Mouse (Mus musculus) midbrain, embryonic 15.5 days (tissue): ENCODE data around the gene Rgma. TPM values are rescaled to one million over a fixed set of nuclear protein-coding genes. Genes with fewer than 3 reads are reported as not detected.

ENCODE experiments used
- ATAC-seq: fragments of 200-750 bp; cut with Nextera tagmentation; replicated peaks from 2 replicates; pipeline ENCODE4 v1.8.0; 2017; ENCODE audit warnings: moderate TSS enrichment
- H3K27ac ChIP-seq: fragments of 300-500 bp; sonication (generic); 2 replicates; pipeline ENCODE4 v1.5.1; 2015; ENCODE audit warnings: mild to moderate bottlenecking, inconsistent platforms
- H3K27me3 ChIP-seq: fragments of 300-500 bp; sonication (generic); replicated peaks from 2 replicates; pipeline ENCODE4 v1.6.1; 2015; ENCODE audit warnings: inconsistent platforms
- H3K36me3 ChIP-seq: fragments of 300-500 bp; sonication (generic); replicated peaks from 2 replicates; pipeline ENCODE4 v1.6.1; 2015; ENCODE audit warnings: inconsistent platforms
- H3K4me1 ChIP-seq: fragments of 300-500 bp; sonication (generic); 2 replicates; pipeline ENCODE4 v1.6.1; 2015; ENCODE audit warnings: inconsistent platforms
- H3K4me2 ChIP-seq: fragments of 300-500 bp; sonication (generic); 2 replicates; pipeline ENCODE4 v1.6.1; 2015; ENCODE audit warnings: inconsistent platforms, mild to moderate bottlenecking, moderate library complexity
- H3K4me3 ChIP-seq: fragments of 300-500 bp; sonication (generic); 2 replicates; pipeline ENCODE4 v1.5.1; 2015; ENCODE audit warnings: mild to moderate bottlenecking, inconsistent platforms
- H3K9ac ChIP-seq: fragments of 300-500 bp; sonication (generic); 2 replicates; pipeline ENCODE4 v1.6.1; 2015; ENCODE audit warnings: mild to moderate bottlenecking, inconsistent platforms
- H3K9me3 ChIP-seq: fragments of 300-500 bp; sonication (generic); 2 replicates; pipeline ENCODE4 v1.6.1; 2016; ENCODE audit warnings: inconsistent platforms
- WGBS: fragments of 180-500 bp; shearing (Covaris S2); methylation state at CpG from one replicate; pipeline ENCODE4 v1.1.7; 2015; ENCODE audit warnings: mixed read lengths; 5-methylcytosine and 5-hydroxymethylcytosine counted together
- polyA plus RNA-seq: library from polyadenylated mRNA; unstranded; fragments of >200 nt; fragmentation: Nextera tagmentation; extraction: Ambion mirVana; gene quantifications from 2 replicates; pipeline ENCODE4 v1.2.1, GENCODE M21; 2015

Rgma gene
- polyA plus RNA-seq, 1 experiment from 2014 or later = 46.6 TPM

DNA sequence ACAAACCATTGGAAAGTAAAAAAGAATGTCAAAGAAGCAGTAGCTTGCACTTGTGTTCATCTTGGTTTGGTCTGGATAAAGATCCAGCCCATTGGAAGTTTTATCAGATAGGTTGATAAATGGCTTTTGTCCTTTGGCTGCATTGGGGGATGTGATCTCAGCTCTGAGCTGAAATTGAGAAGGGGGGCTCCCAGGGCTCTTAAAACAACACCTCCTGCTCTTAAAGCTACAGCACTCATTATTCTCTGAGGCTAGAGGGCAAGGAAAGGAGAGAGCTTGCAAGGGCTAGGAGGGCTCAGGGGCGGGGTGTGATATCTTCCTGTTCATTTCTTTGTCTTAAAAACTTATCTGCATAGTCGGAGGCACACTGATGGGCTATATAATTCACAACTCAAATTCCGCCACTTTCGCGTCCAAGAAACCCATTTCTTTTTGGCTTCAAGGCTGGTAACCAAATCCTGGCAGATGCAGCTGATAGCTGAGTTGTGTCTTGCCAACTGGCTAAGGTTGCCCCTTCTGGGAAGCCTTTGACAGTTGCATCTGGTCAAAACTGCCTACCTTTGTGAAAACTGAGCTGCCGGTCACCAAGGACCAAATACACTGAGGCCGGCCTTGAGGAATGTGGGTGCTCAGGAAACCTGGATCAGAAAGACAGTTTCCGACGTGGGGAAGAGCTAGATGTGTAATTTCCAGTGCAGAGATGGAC lies 18.2 kb downstream of the Rgma start:
- Histone ChIP-seq H3K9ac (peak overlapping the region; percentile 28), H3K9me3 (no peaks in the 10 kb centered on the region), H3K4me3 (peak overlapping the region; percentile 62), H3K4me2 (peak overlapping the region; percentile 86), H3K27ac (peak overlapping the region; percentile 81), H3K27me3 (no peaks in the 10 kb centered on the region), H3K36me3 (no peaks in the 10 kb centered on the region), H3K4me1 (peaks cover 63% of the 10 kb centered on the region)
- ATAC-seq = no peak
- 30% methylated on average over 9 of the region's 9 CpGs for WGBS

DNA sequence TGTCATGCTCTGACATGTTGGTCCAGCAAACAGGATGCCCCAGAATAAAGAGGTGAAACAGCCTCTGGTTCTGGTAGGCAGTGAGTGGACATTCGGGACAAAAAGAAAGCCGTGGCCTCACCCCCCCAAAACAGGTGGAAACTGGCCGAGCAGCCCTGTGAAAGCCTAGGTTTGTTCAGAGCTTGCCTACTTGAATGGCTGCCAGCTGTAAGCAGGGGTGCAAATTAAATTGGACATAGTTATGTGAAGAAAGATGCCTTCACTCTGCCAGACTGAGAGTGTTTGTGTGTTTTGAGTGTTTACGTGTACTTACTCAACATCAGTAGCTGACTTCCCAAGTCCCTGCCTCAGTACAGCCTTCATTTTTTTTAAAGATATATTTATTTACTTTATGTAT lies 18.7 kb downstream of the Rgma start:
- no peak for ATAC-seq
- no peaks in the 10 kb centered on the region for H3K9me3 ChIP-seq
- no peaks in the 10 kb centered on the region for H3K27me3 ChIP-seq
- 29% methylated on average over 4 of the region's 4 CpGs for WGBS
- peak overlapping the region; percentile 86 for H3K4me2 ChIP-seq
- H3K9ac ChIP-seq = peak overlapping the region; percentile 28
- peak overlapping the region; percentile 62 for H3K4me3 ChIP-seq
- no peaks in the 10 kb centered on the region for H3K36me3 ChIP-seq
- H3K27ac ChIP-seq = peak overlapping the region; percentile 81
- peaks cover 68% of the 10 kb centered on the region for H3K4me1 ChIP-seq

DNA sequence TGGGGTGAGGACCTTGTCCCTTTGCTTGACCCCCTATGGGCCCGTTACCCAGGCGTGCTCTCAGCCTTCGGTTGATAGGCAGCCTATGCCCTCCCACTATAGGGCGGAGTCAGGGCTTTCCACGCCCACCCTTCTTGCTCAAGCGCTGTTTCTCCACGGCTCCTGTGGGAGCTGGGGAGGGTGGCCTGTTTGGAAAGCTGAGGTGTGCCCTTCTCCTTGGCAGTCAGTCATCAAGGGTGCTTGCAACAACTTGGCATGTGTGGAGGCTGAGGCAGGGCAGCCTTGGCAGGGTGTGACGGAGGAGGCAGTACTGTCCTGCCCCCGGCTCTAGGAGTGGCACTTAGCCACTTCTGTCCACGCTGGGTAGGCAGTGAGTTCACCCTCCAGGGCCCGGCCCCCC lies 23.0 kb downstream of the Rgma start:
- no peaks in the 10 kb centered on the region for H3K27me3 ChIP-seq
- H3K4me3 ChIP-seq = peak overlapping the region; percentile 27; the same call in 1 of the 2 replicates
- WGBS = 10% methylated on average over 11 of the region's 11 CpGs
- peak overlapping the region; percentile 55 for H3K4me2 ChIP-seq
- peaks cover 58% of the 10 kb centered on the region for H3K4me1 ChIP-seq
- peak; percentile 48 for ATAC-seq
- H3K9me3 ChIP-seq = no peaks in the 10 kb centered on the region
- peak overlapping the region; percentile 78 for H3K27ac ChIP-seq
- no peaks in the 10 kb centered on the region for H3K36me3 ChIP-seq
- H3K9ac ChIP-seq = 0 out of 2 replicates have a peak overlapping the region, but pooled peaks have one; percentile 30

DNA sequence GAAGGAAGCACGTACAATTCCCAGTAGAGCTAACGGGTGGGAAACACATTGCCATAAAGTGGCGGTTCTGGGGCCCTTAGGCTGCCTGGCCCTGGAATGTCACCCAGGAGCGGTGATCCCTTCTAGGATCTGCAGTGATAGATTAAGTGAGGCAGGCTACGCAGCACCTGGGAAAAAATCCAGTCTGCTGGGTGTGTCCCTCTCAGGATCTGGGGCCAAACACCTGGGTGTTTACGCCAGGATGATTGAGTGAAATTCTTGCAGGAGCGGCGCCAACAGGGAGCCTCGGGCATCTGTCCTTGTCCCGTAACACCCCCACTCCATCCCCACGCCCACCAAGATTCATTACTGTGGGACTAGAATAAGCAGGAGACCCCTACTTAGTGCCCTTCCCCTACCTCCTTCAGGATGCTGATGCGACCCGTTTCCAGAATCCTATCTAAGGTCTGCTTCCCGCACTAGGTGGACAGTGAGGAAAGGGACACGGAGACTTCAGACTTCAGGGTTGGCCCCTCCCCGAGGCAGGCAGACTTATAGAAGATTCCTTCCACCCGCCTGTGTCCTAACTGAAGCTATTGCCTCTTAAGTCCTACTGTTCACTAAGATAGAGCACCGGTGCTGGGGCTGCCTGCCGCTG lies 23.6 kb downstream of the Rgma start:
- WGBS = 9% methylated on average over 19 of the region's 19 CpGs
- no peaks in the 10 kb centered on the region for H3K27me3 ChIP-seq
- H3K4me1 ChIP-seq = peaks cover 55% of the 10 kb centered on the region
- peak overlapping the region; percentile 27 for H3K4me3 ChIP-seq
- peak overlapping the region; percentile 30; the same call in 1 of the 2 replicates for H3K9ac ChIP-seq
- H3K9me3 ChIP-seq = no peaks in the 10 kb centered on the region
- peak overlapping the region; percentile 78 for H3K27ac ChIP-seq
- ATAC-seq = no peak
- H3K4me2 ChIP-seq = peak overlapping the region; percentile 55
- no peaks in the 10 kb centered on the region for H3K36me3 ChIP-seq

DNA sequence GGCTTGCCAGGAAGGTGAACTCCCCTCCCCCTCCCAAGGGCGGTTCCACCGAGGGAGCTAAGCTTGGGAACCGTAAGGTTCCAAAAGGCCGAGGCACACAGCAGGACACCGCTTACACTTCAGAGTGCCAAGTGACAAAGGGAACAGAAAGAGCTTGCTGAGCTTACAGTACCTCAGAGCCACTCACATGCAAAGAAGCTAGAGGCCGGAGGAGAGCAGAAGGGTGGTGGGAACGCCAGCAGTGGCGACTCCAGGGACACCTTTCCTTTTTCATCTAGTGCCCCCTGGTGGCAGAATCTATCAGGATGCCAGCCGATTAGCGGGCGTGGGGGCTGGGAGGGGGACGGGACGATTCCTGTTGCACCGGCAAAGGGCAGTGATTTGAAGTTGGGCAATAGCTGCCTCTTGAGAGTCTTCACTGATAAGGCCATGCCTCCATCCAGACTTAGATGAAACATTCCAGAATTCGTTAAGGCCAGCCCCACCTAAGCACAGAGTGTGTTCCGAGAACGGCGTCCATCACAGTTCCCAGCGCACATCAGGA lies 24.3 kb downstream of the Rgma start:
- no peaks in the 10 kb centered on the region for H3K27me3 ChIP-seq
- 2% methylated on average over 19 of the region's 19 CpGs for WGBS
- peak overlapping the region; percentile 30; the same call in 1 of the 2 replicates for H3K9ac ChIP-seq
- peak; percentile 68 for ATAC-seq
- H3K4me3 ChIP-seq = peak overlapping the region; percentile 27
- no peaks in the 10 kb centered on the region for H3K36me3 ChIP-seq
- peak overlapping the region; percentile 55 for H3K4me2 ChIP-seq
- peak overlapping the region; percentile 78 for H3K27ac ChIP-seq
- no peaks in the 10 kb centered on the region for H3K9me3 ChIP-seq
- H3K4me1 ChIP-seq = peaks cover 54% of the 10 kb centered on the region

DNA sequence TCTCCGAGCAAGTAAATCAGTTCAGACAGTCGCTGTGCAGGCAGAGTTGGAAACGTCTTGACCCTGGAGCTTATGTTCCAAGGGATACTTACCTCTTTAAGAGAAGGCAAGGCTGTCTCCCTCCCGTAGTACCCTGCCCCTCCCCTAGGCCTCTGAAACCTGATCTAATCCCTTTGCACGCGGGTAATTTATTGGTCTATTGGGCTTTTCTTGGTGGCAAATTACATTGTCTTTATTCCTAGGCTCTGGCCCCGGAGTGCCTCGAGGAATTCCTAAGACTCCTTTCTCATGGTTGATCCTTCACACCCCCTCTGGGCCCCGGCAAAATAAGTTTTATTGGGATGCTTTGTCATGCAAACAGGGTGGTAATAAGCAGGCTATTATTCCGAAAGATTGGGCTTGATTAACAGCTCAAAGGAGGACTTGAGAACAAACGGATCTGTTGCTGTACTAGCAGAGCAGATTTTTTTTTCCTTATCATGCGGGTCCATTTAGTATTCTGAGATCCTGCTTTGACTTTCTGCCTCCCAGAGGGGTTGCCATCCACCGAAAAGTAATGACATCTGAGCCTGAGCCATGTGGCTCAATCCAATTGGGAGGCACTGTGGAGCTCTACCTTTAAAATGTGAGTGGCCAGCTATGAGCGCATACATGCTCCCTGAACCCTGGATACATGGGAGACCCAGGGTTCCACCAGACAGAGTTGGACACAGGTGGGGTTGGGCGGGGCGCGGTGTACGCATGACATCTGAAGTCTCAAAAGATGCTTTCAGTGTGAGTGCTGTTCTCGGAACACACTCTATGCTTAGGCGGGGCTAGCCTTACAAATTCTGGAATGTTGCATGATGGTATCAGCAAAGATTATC lies 25.0 kb downstream of the Rgma start:
- 9% methylated on average over 20 of the region's 20 CpGs for WGBS
- no peaks in the 10 kb centered on the region for H3K36me3 ChIP-seq
- H3K9ac ChIP-seq = peak overlapping the region; percentile 30; the same call in 1 of the 2 replicates
- H3K4me3 ChIP-seq = peak overlapping the region; percentile 27
- peak; percentile 59 for ATAC-seq
- H3K27ac ChIP-seq = peak overlapping the region; percentile 78
- H3K4me1 ChIP-seq = peaks cover 54% of the 10 kb centered on the region
- H3K27me3 ChIP-seq = no peaks in the 10 kb centered on the region
- H3K4me2 ChIP-seq = peak overlapping the region; percentile 55
- H3K9me3 ChIP-seq = no peaks in the 10 kb centered on the region

DNA sequence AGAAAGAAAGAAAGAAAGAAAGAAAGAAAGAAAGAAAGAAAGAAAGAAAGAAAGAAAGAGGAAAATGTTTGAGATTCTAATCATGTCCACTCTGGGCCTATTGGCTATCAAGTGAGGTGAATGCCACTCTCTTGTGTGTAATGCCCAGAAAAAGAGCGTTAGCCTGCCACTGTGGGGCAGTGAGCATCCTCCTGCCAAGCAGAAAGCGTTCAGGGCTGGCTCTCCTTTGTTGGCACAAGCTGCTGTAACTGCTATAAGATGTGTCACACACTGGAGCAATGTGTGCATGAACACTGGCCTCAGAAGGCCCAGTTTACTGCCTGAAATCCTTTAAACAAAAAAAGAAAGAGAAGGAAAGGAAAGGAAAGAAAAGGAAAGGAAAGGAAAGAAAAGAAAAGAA lies 26.8 kb downstream of the Rgma start:
- 20% methylated on average over 2 of the region's 2 CpGs for WGBS
- H3K27ac ChIP-seq = 0 out of 2 replicates have a peak overlapping the region, but pooled peaks have one; percentile 43
- H3K36me3 ChIP-seq = no peaks in the 10 kb centered on the region; the same call in 1 of the 2 replicates
- no peak for ATAC-seq
- H3K4me1 ChIP-seq = peaks cover 50% of the 10 kb centered on the region
- H3K27me3 ChIP-seq = no peaks in the 10 kb centered on the region
- no peak overlapping the region for H3K9ac ChIP-seq
- H3K4me3 ChIP-seq = no peak overlapping the region
- H3K4me2 ChIP-seq = no peak overlapping the region
- H3K9me3 ChIP-seq = no peaks in the 10 kb centered on the region

DNA sequence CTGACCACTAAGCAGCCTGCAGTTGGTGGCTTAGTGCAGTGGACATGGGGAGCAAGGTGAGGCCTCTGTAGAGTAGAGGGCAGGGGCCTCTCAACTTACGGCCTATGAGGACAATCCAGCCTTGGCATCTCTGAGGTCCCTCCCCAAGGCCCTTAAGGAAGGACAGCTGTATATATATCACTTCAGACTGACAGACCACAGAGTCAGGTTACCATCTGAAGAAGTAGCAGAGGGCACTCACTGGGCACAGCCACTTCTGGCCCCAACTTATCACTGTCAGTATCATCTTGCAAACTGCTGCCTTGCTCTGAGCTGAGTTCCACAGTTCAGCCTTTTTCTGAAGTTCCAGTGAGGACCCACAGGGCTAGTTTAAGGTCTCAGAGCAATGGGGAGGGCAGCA lies 27.4 kb downstream of the Rgma start:
- no peaks in the 10 kb centered on the region for H3K27me3 ChIP-seq
- H3K36me3 ChIP-seq = no peaks in the 10 kb centered on the region; the same call in 1 of the 2 replicates
- no peak for ATAC-seq
- H3K4me2 ChIP-seq = no peak overlapping the region
- no peak overlapping the region for H3K9ac ChIP-seq
- no peaks in the 10 kb centered on the region for H3K9me3 ChIP-seq
- 77% methylated on average over 1 of the region's 1 CpGs for WGBS
- H3K4me3 ChIP-seq = no peak overlapping the region
- peaks cover 44% of the 10 kb centered on the region for H3K4me1 ChIP-seq
- 0 out of 2 replicates have a peak overlapping the region, but pooled peaks have one; percentile 43 for H3K27ac ChIP-seq

DNA sequence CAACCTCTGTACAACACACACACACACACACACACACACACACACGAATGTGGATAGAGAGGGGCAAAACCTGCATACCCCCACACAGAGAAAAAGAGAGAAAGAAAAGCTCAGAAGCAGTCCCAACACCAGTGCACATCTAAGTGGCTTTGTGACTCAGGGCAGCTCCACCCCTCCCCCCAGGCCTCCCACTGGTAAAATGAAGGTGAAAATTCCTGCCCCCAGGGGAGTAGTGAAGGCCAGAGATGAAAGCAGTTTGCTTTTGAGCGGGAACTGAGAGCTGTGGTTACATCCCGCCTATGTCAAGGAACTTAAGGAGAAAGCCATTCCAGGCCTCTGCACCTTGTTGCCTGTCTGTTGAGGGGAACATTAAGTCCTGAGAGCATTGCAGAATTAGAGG lies 28.2 kb downstream of the Rgma start:
- H3K36me3 ChIP-seq = no peaks in the 10 kb centered on the region; the same call in 1 of the 2 replicates
- peaks cover 36% of the 10 kb centered on the region for H3K4me1 ChIP-seq
- H3K4me3 ChIP-seq = no peak overlapping the region
- no peak overlapping the region for H3K27ac ChIP-seq
- H3K9ac ChIP-seq = no peak overlapping the region
- 38% methylated on average over 3 of the region's 3 CpGs for WGBS
- ATAC-seq = no peak
- H3K4me2 ChIP-seq = no peak overlapping the region
- H3K27me3 ChIP-seq = no peaks in the 10 kb centered on the region
- H3K9me3 ChIP-seq = no peaks in the 10 kb centered on the region

DNA sequence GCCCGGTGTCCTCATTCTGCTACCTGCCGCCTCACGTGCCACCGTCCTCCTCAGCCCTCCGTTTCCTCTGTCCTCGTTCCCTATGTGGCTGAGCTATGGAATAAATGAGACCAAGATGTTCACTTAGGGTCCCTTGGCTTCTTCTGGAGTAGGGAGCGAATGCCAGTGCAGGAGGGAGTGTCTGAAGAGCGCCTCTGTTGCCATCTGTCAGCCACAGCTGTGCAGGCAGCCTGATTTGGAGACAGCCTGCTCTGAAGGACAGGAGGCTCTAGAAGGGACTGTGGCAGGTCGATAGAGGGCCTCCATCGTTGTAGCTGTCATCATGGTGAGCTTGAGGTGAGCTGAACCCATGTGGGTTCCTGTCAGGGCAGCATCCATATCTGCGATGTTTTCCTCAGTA lies 30.2 kb downstream of the Rgma start:
- peaks cover 15% of the 10 kb centered on the region for H3K4me1 ChIP-seq
- no peak overlapping the region for H3K4me3 ChIP-seq
- peaks cover 7% of the 10 kb centered on the region; the same call in 1 of the 2 replicates for H3K36me3 ChIP-seq
- H3K9ac ChIP-seq = no peak overlapping the region
- no peaks in the 10 kb centered on the region for H3K27me3 ChIP-seq
- no peak overlapping the region for H3K27ac ChIP-seq
- no peak overlapping the region for H3K4me2 ChIP-seq
- no peaks in the 10 kb centered on the region for H3K9me3 ChIP-seq
- no peak for ATAC-seq
- 89% methylated on average over 11 of the region's 11 CpGs for WGBS

DNA sequence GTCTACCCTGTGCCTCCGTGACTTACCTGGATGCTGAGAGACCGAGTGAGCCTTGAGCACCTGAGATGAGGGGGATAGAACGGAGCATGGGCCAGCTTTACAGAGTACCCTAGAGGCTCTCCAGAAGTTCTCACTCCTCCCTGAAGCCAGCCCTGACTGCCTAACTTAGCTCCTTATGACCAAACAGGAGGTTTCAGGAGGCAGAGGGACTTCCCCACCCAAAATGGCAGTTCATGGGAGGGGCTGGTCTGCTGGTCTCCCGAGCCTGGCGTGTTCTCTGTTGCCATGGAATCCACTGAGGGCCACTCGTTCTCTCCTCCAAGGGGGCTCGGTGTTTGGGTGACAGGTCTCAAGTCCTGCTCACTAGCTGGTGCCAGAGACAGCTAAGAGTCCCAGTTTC lies 36.2 kb downstream of the Rgma start:
- Histone ChIP-seq H3K4me1 (peaks cover 17% of the 10 kb centered on the region), H3K27me3 (no peaks in the 10 kb centered on the region), H3K9me3 (no peaks in the 10 kb centered on the region), H3K27ac (peak overlapping the region; percentile 11; the same call in 1 of the 2 replicates), H3K36me3 (0 out of 2 replicates have a peak, but pooled peaks cover 7% of the 10 kb centered on the region), H3K9ac (no peak overlapping the region), H3K4me2 (no peak overlapping the region), H3K4me3 (no peak overlapping the region)
- WGBS = 61% methylated on average over 7 of the region's 7 CpGs
- ATAC-seq = no peak
